Mouse (Mus musculus) lung, postnatal 0 days (tissue): ENCODE measurements around the gene Iqgap1.

ENCODE experiments used
- CTCF ChIP-seq: IDR thresholded peaks from 2 replicates; pipeline ENCODE4 v1.5.1; 2016; ENCODE audit warnings: antibody characterized with exemption, mild to moderate bottlenecking
- EP300 ChIP-seq: IDR thresholded peaks from 2 replicates; pipeline ENCODE4 v1.6.1; 2016; ENCODE audit warnings: antibody characterized with exemption, mild to moderate bottlenecking, control low read depth

DNA sequence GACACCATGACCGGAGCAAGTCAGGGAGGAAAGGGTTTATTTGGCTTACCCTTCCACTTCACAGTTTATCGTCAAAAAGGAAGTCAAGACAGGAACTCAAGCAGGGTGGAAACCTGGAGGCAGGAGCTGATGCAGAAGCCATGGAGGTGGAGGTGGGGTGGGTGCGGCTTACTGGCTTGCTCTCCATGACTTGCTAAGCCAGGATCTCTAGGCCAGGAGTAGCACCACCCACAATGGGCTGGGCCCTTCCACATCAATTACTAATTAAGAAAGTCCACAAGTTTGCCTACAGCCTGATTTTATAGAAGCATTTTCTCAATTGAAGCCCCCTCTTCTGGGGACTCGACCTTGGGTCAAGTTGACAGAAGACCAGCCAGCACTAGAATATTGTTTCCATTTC lies 121.7 kb downstream of the Iqgap1 start:
- TF ChIP-seq CTCF (no peak), EP300 (no peak)
